Mouse (Mus musculus) cerebellum, adult 2 months (tissue): Measurements from ENCODE around the gene Samd13. TPM values are rescaled to one million over a fixed set of nuclear protein-coding genes. Genes with fewer than 3 reads are reported as not detected.

Source experiments
- DNase-seq, 2 experiments: peaks; one replicate each; pipeline ENCODE4 v3.0.0; 2021
- H3K27ac ChIP-seq: fragments of 200-500 bp; 2 replicates; pipeline ENCODE4 v1.5.1; 2012; ENCODE audit warnings: low read length, control low read depth, inconsistent platforms; ENCODE audit not compliant: insufficient read depth
- H3K27me3 ChIP-seq: fragments of 200-500 bp; 2 replicates; pipeline ENCODE4 v1.6.1; 2012; ENCODE audit warnings: inconsistent platforms, mild to moderate bottlenecking, low read length, moderate library complexity; ENCODE audit not compliant: control insufficient read depth, insufficient read depth
- H3K4me1 ChIP-seq: fragments of 200-500 bp; 2 replicates; pipeline ENCODE4 v1.6.1; 2011; ENCODE audit warnings: low read length; ENCODE audit not compliant: control insufficient read depth, insufficient read depth
- H3K4me3 ChIP-seq: fragments of 200-500 bp; replicated peaks from 2 replicates; pipeline ENCODE3; 2011; ENCODE audit warnings: mild to moderate bottlenecking, low read depth, low read length, control low read depth; ENCODE audit not compliant: insufficient read depth
- CTCF ChIP-seq: fragments of 200-500 bp; IDR thresholded peaks from 2 replicates; pipeline ENCODE4 v1.5.1; 2011; ENCODE audit warnings: low read depth, mild to moderate bottlenecking, control low read depth, low read length, moderate library complexity, borderline replicate concordance; ENCODE audit not compliant: insufficient read depth
- POLR2A ChIP-seq: fragments of 200-500 bp; IDR thresholded peaks from 2 replicates; pipeline ENCODE4 v1.6.1; 2011; ENCODE audit warnings: low read length, control low read depth, borderline replicate concordance; ENCODE audit not compliant: insufficient read depth
- WGBS: fragments of 180-500 bp; shearing (Covaris S2); methylation state at CpG from one replicate; pipeline ENCODE4 v1.1.7; 2018; 5-methylcytosine and 5-hydroxymethylcytosine counted together
- polyA plus RNA-seq: library from polyadenylated mRNA; depleted of rRNA; stranded (reverse); fragments of >200 nt; gene quantifications from 2 replicates; pipeline ENCODE4 v1.2.3, GENCODE M21; 2012

Gene Samd13
- polyA plus RNA-seq, 1 experiment, result not detected

GRCm38 (mm10) chr3:146709086-146709485 lies 23.7 kb upstream of the Samd13 start:
- no peaks in the 10 kb centered on the region for H3K27me3 ChIP-seq
- TF ChIP-seq CTCF (no peak), POLR2A (no peak)

GRCm38 (mm10) chr3:146708381-146708780 lies 23.0 kb upstream of the Samd13 start:
- TF ChIP-seq POLR2A (no peak), CTCF (no peak)
- H3K4me3 ChIP-seq, result no peak overlapping the region
- WGBS, result 78% methylated on average over 3 of the region's 3 CpGs
- no peaks in the 10 kb centered on the region for H3K4me1 ChIP-seq
- no peak overlapping the region for H3K27ac ChIP-seq
- H3K27me3 ChIP-seq, result no peaks in the 10 kb centered on the region
- DNase-seq, result no peak

More at GRCm38 (mm10) chr3:146709086-146709485, 23.7 kb upstream of the Samd13 start:
- Histone ChIP-seq H3K4me1 (no peaks in the 10 kb centered on the region), H3K4me3 (no peak overlapping the region), H3K27ac (no peak overlapping the region)
- WGBS, result 80% methylated on average over 1 of the region's 1 CpGs
- DNase-seq, result no peak

- 90% methylated on average over 4 of the region's 4 CpGs for WGBS
- no peak overlapping the region for H3K4me3 ChIP-seq
- TF ChIP-seq POLR2A (no peak), CTCF (no peak)
- DNase-seq, result no peak
- H3K4me1 ChIP-seq, result no peaks in the 10 kb centered on the region
- no peak overlapping the region for H3K27ac ChIP-seq
- H3K27me3 ChIP-seq, result no peaks in the 10 kb centered on the region
Measured at GRCm38 (mm10) chr3:146704099-146704498, 18.7 kb upstream of the Samd13 start.

GRCm38 (mm10) chr3:146700051-146700450 lies 14.7 kb upstream of the Samd13 start:
- Histone ChIP-seq H3K4me1 (no peaks in the 10 kb centered on the region), H3K4me3 (no peak overlapping the region), H3K27ac (no peak overlapping the region), H3K27me3 (no peaks in the 10 kb centered on the region)
- no peak for TF ChIP-seq POLR2A
- TF ChIP-seq CTCF, result no peak
- WGBS, result 84% methylated on average over 11 of the region's 11 CpGs
- no peak for DNase-seq

GRCm38 (mm10) chr3:146698982-146699381 lies 13.6 kb upstream of the Samd13 start:
- TF ChIP-seq CTCF, result no peak
- TF ChIP-seq POLR2A, result no peak
- no peak for DNase-seq
- no peak overlapping the region for H3K27ac ChIP-seq
- WGBS, result 50% methylated on average over 11 of the region's 11 CpGs
- H3K27me3 ChIP-seq, result no peaks in the 10 kb centered on the region
- no peaks in the 10 kb centered on the region for H3K4me1 ChIP-seq
- H3K4me3 ChIP-seq, result no peak overlapping the region

GRCm38 (mm10) chr3:146692547-146692946 lies 7.2 kb upstream of the Samd13 start:
- WGBS, result 83% methylated on average over 5 of the region's 5 CpGs
- no peak overlapping the region for H3K4me3 ChIP-seq
- no peaks in the 10 kb centered on the region for H3K4me1 ChIP-seq
- no peaks in the 10 kb centered on the region for H3K27me3 ChIP-seq
- TF ChIP-seq POLR2A (no peak), CTCF (no peak)
- DNase-seq, result no peak
- H3K27ac ChIP-seq, result no peak overlapping the region

GRCm38 (mm10) chr3:146687121-146687725 lies 1.8 kb upstream of the Samd13 start:
- 77% methylated on average over 4 of the region's 4 CpGs for WGBS
- no peaks in the 10 kb centered on the region; the same call in 1 of the 2 replicates for H3K4me1 ChIP-seq
- DNase-seq, result no peak

GRCm38 (mm10) chr3:146686428-146686827 lies 1.0 kb upstream of the Samd13 start:
- H3K4me3 ChIP-seq, result no peak overlapping the region
- no peaks in the 10 kb centered on the region for H3K27me3 ChIP-seq
- 86% methylated on average over 8 of the region's 8 CpGs for WGBS
- DNase-seq, result no peak
- H3K27ac ChIP-seq, result no peak overlapping the region
- TF ChIP-seq POLR2A, result no peak
- TF ChIP-seq CTCF, result no peak
- no peaks in the 10 kb centered on the region; the same call in 1 of the 2 replicates for H3K4me1 ChIP-seq

More at GRCm38 (mm10) chr3:146687121-146687725, 1.8 kb upstream of the Samd13 start:
- TF ChIP-seq CTCF (no peak), POLR2A (no peak)
- Histone ChIP-seq H3K4me3 (no peak overlapping the region), H3K27me3 (no peaks in the 10 kb centered on the region), H3K27ac (no peak overlapping the region)

GRCm38 (mm10) chr3:146683095-146683494 lies 2.3 kb downstream of the Samd13 start:
- TF ChIP-seq POLR2A (no peak), CTCF (no peak)
- Histone ChIP-seq H3K4me3 (no peak overlapping the region), H3K27ac (no peak overlapping the region), H3K4me1 (no peaks in the 10 kb centered on the region; the same call in 1 of the 2 replicates), H3K27me3 (no peaks in the 10 kb centered on the region)
- DNase-seq, result no peak
- 94% methylated on average over 2 of the region's 2 CpGs for WGBS
